Mouse (Mus musculus): ENCODE results near the gene Med9.
A peak's percentile ranks its signal among the peaks of the same experiment; 100 is the strongest.

Med9 gene

GRCm38 (mm10) chr11:59959453-59959852, 11.4 kb downstream of the Med9 start:
- TF ChIP-seq CTCF (conservative IDR thresholded peaks at IDR 0.05; ENCODE audit: low read length) (no peak), NANOG (IDR thresholded peaks at IDR 0.05; ENCODE audit: borderline replicate concordance, low read length) (no peak), POU5F1 (IDR thresholded peaks at IDR 0.05; ENCODE audit: borderline replicate concordance, low read length) (no peak)
- peaks cover 87% of the 10 kb centered on the region for H3K4me1 ChIP-seq (replicated peaks; ENCODE audit: low read depth, low read length)
- H3K36me3 ChIP-seq (ENCODE audit: insufficient read depth, low read length), result peaks cover 68% of the 10 kb centered on the region
- no peaks in the 10 kb centered on the region for H3K9me3 ChIP-seq (ENCODE audit: low read length)
- H3K4me3 ChIP-seq (replicated peaks; ENCODE audit: low read length), result no peak overlapping the region
- peaks cover 13% of the 10 kb centered on the region for H3K27me3 ChIP-seq (ENCODE audit: insufficient read depth, low read length)

- peaks cover 91% of the 10 kb centered on the region for H3K4me1 ChIP-seq (replicated peaks; ENCODE audit: low read depth, low read length)
- no peaks in the 10 kb centered on the region for H3K9me3 ChIP-seq (ENCODE audit: low read length)
- TF ChIP-seq CTCF (conservative IDR thresholded peaks at IDR 0.05; ENCODE audit: low read length) (no peak), POU5F1 (IDR thresholded peaks at IDR 0.05; ENCODE audit: borderline replicate concordance, low read length) (no peak), NANOG (IDR thresholded peaks at IDR 0.05; ENCODE audit: borderline replicate concordance, low read length) (no peak)
- H3K4me3 ChIP-seq (replicated peaks; ENCODE audit: low read length), result no peak overlapping the region
- peaks cover 24% of the 10 kb centered on the region for H3K27me3 ChIP-seq (ENCODE audit: insufficient read depth, low read length)
- H3K36me3 ChIP-seq (ENCODE audit: insufficient read depth, low read length), result peaks cover 56% of the 10 kb centered on the region
Observed at GRCm38 (mm10) chr11:59960476-59961337, 12.7 kb downstream of the Med9 start.

DNA sequence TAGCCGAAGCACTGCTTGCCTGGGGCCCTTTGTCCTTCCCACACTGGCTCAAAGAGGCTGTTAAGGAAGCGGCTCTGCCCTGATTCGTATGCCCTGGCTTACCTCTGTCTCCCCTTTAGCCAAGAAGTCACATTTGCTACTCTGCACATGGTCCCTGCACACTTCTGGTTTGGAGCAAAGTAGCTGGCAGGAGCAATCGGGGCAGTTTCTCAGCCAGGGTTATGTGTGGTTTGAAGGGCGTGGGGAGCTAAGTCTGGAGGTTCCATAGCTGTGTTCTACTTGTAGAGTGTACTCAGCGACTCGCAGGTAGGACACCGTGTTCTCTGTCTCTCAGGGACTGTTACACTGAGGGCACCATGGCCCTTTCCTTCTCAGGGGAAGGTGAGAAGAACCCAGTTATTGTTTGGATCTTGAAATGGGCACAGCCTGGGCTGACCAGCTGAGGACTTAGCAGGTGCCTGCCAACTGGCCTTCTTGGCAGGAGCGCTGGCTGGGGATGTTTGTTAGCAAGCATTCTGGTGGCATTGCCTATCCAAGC, 13.4 kb downstream of the Med9 start:
- Histone ChIP-seq H3K4me1 (replicated peaks; ENCODE audit: low read depth, low read length) (peaks cover 87% of the 10 kb centered on the region), H3K27me3 (ENCODE audit: insufficient read depth, low read length) (peaks cover 31% of the 10 kb centered on the region), H3K36me3 (ENCODE audit: insufficient read depth, low read length) (peaks cover 52% of the 10 kb centered on the region), H3K4me3 (replicated peaks; ENCODE audit: low read length) (no peak overlapping the region), H3K9me3 (ENCODE audit: low read length) (no peaks in the 10 kb centered on the region)
- TF ChIP-seq NANOG (IDR thresholded peaks at IDR 0.05; ENCODE audit: borderline replicate concordance, low read length) (no peak), CTCF (conservative IDR thresholded peaks at IDR 0.05; ENCODE audit: low read length) (no peak), POU5F1 (IDR thresholded peaks at IDR 0.05; ENCODE audit: borderline replicate concordance, low read length) (no peak)

DNA sequence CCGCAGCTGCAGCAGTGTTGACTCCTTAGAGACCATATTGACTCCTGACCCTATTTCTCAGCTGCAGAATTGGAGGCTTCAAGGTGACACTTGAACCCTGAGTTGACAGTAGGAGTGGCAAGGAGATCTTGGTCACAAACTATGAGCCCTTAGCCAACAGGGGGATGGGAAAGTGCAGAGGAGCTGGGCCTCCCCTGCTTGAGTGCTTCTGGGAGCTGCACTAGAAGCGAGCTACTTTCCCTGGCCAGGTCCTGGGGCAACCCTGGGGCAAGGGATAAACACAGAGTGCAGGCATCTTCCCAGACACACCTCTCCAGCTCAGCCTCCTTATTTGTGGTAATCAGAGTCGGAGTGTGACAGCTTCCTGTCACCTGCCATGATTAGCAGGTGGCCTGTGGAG, 14.6 kb downstream of the Med9 start:
- no peak overlapping the region for H3K4me3 ChIP-seq (replicated peaks; ENCODE audit: low read length)
- peaks cover 75% of the 10 kb centered on the region for H3K4me1 ChIP-seq (replicated peaks; ENCODE audit: low read depth, low read length)
- no peaks in the 10 kb centered on the region for H3K9me3 ChIP-seq (ENCODE audit: low read length)
- H3K36me3 ChIP-seq (ENCODE audit: insufficient read depth, low read length), result peaks cover 43% of the 10 kb centered on the region
- H3K27me3 ChIP-seq (ENCODE audit: insufficient read depth, low read length), result peaks cover 38% of the 10 kb centered on the region
- TF ChIP-seq NANOG (IDR thresholded peaks at IDR 0.05; ENCODE audit: borderline replicate concordance, low read length), result no peak
- no peak for TF ChIP-seq POU5F1 (IDR thresholded peaks at IDR 0.05; ENCODE audit: borderline replicate concordance, low read length)
- no peak for TF ChIP-seq CTCF (conservative IDR thresholded peaks at IDR 0.05; ENCODE audit: low read length)

- Histone ChIP-seq H3K9me3 (ENCODE audit: low read length) (no peaks in the 10 kb centered on the region), H3K27me3 (ENCODE audit: insufficient read depth, low read length) (peaks cover 42% of the 10 kb centered on the region), H3K4me3 (replicated peaks; ENCODE audit: low read length) (peak overlapping the region; percentile 79), H3K4me1 (replicated peaks; ENCODE audit: low read depth, low read length) (peaks cover 70% of the 10 kb centered on the region), H3K36me3 (ENCODE audit: insufficient read depth, low read length) (peaks cover 37% of the 10 kb centered on the region)
- TF ChIP-seq POU5F1 (IDR thresholded peaks at IDR 0.05; ENCODE audit: borderline replicate concordance, low read length), result no peak
- no peak for TF ChIP-seq CTCF (conservative IDR thresholded peaks at IDR 0.05; ENCODE audit: low read length)
- no peak for TF ChIP-seq NANOG (IDR thresholded peaks at IDR 0.05; ENCODE audit: borderline replicate concordance, low read length)
Observed at GRCm38 (mm10) chr11:59963364-59964162, 15.6 kb downstream of the Med9 start.

- no peak for TF ChIP-seq POU5F1 (IDR thresholded peaks at IDR 0.05; ENCODE audit: borderline replicate concordance, low read length)
- TF ChIP-seq CTCF (conservative IDR thresholded peaks at IDR 0.05; ENCODE audit: low read length), result no peak
- no peak for TF ChIP-seq NANOG (IDR thresholded peaks at IDR 0.05; ENCODE audit: borderline replicate concordance, low read length)
- H3K4me3 ChIP-seq (replicated peaks; ENCODE audit: low read length), result peak overlapping the region; percentile 79
- H3K27me3 ChIP-seq (ENCODE audit: insufficient read depth, low read length), result peaks cover 42% of the 10 kb centered on the region
- H3K4me1 ChIP-seq (replicated peaks; ENCODE audit: low read depth, low read length), result peaks cover 63% of the 10 kb centered on the region
- H3K36me3 ChIP-seq (ENCODE audit: insufficient read depth, low read length), result peaks cover 33% of the 10 kb centered on the region
- H3K9me3 ChIP-seq (ENCODE audit: low read length), result no peaks in the 10 kb centered on the region
Observed at GRCm38 (mm10) chr11:59964163-59964758, 16.3 kb downstream of the Med9 start.

- Histone ChIP-seq H3K4me1 (replicated peaks; ENCODE audit: low read depth, low read length) (peaks cover 57% of the 10 kb centered on the region), H3K36me3 (ENCODE audit: insufficient read depth, low read length) (peaks cover 29% of the 10 kb centered on the region), H3K4me3 (replicated peaks; ENCODE audit: low read length) (peak within 1 kb of the TSS; percentile 79), H3K27me3 (ENCODE audit: insufficient read depth, low read length) (peaks cover 42% of the 10 kb centered on the region), H3K9me3 (ENCODE audit: low read length) (no peaks in the 10 kb centered on the region)
- no peak for TF ChIP-seq CTCF (conservative IDR thresholded peaks at IDR 0.05; ENCODE audit: low read length)
- TF ChIP-seq NANOG (IDR thresholded peaks at IDR 0.05; ENCODE audit: borderline replicate concordance, low read length), result no peak
- no peak for TF ChIP-seq POU5F1 (IDR thresholded peaks at IDR 0.05; ENCODE audit: borderline replicate concordance, low read length)
Observed at GRCm38 (mm10) chr11:59964818-59965217, 16.8 kb downstream of the Med9 start, which contains the start of gene Rasd1. TSS of gene Rasd1 (minus strand) at chr11:59964944.

Data from E14TG2a.4 (cell line).